Mouse (Mus musculus) heart, adult 9 months (tissue): Measurements from ENCODE around the gene Ltbp4.

Source experiments
- DNase-seq, 2 experiments: peaks; one replicate each; pipeline ENCODE4 v3.0.0; 2022; ENCODE audit warnings: low spot score in 2 of 2

Ltbp4 gene

DNA sequence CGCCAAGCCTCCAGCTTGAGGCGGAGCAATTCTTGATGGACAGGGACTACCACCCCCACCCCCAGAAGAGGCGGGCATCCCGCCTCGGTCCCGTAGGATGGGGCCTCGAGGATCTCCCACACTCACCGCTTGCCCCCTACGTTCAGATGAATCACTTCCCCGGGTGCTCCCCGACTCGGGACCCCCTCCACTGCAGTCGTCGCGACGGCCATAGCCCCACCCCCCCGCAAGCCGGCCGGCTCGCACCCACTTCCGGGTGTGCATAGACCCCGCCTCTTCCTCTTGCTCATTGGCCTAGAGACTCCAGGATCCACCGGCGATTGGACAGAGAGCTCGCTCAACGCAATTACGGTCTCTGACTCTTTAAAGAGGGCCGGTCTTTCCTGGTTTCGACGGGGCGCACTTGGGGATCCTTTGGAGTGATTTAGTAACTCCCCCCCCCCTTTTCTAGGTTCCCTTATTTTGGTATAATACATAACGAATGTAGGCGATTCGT lies 18.3 kb upstream of the Ltbp4 start, which contains the start of gene Shkbp1:
Gene Shkbp1 (minus strand): TSS at position 275 of the 496 bp plus-strand sequence.
- DNase-seq = peak; percentile 88 to 93

DNA sequence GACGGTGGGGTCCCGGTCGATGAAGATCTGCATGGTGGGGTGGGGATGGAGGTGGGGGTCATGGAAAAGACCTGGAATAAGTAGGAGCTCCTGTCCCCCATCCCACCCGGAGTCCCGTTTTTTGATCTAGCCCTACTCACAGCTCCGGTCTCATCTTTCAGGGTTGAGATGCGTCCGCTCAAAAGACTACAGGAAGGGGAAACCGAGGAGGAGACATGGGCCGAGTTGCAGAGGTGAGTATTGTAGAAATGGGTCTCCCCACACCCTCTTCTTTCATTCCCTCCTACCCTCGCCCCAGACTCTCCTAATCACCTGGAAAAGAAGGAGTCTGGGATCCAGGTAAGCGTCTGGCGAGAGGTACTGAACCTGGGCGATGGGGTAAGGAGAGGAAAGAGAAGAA lies 17.8 kb upstream of the Ltbp4 start:
- DNase-seq = no peak

DNA sequence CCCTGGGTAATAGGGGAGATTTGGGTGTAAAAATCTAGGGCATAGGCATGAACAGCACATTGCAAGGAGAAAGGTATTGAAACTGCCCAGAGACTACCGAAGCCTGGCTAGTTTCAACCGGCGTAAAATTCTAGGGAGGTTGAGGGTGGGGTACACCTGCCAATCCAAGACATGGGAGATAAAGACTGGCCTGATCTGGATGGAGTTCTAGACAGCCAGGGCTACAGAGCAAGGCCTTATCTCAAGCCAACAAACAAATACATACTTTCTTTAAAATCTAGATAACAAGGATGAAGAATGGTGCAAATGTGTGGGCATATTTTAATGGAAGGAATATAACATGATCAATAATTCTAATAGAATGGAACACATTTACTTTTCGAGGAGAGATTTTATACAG lies 17.3 kb upstream of the Ltbp4 start:
- DNase-seq = no peak

DNA sequence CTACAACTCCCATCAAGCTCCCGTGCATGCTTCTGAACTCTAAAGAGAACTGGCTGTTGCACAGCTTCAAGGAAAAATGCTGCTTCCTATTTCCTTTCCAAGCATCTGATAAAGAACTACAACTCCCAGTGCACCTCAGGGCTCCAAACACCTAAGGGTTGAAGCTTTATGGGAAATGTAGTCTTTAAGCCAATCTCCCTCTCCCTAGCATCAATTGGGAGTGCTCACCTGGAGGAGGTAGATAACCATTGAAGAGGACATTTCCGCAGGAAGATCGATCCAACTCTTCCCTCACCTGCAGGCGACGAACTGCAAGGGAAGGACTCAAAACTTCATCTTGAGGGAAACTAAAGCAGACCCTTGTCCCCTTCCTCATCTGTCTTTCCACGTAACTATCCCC lies 16.7 kb upstream of the Ltbp4 start:
- peak; percentile 47 to 66 for DNase-seq

DNA sequence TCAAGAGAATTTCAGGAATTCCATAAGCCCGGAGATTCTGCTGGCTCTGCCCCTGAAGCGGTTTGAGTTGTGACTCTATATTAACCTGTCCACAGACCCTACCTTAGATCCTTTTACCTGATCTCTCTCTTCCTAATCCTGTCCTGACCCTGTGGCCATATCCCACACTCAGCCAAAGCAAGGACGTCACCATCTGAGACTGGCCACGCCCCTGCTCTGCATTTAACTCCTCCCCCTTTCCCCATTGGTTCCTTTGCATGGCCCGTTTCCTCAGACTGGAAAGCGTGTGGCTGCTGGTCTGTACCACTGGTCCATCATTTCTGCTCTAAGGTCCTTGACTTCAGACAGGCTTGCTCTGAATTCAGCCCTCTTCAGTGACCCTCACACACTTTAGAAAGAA lies 8.0 kb upstream of the Ltbp4 start:
- no peak for DNase-seq

DNA sequence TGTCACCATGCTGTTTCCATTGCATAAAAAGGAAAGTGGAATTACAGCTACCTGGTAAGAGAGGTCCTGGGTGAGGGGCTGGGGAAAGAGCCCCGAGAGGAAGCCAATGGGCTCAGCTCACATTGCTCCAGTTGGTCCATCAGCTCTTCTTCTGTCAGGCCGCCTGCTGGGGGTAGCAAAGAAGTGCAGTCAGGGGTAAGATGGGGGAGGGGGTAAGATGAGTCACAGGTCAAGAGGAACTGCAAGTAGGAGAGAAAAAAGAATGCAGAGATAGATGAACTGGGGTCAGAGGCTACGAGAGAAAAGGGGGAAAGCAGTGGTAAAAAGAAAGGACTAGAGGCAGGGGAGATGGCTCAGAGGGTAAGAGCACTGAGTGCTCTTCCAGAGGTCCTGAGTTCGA lies 5.1 kb upstream of the Ltbp4 start:
- DNase-seq = no peak

DNA sequence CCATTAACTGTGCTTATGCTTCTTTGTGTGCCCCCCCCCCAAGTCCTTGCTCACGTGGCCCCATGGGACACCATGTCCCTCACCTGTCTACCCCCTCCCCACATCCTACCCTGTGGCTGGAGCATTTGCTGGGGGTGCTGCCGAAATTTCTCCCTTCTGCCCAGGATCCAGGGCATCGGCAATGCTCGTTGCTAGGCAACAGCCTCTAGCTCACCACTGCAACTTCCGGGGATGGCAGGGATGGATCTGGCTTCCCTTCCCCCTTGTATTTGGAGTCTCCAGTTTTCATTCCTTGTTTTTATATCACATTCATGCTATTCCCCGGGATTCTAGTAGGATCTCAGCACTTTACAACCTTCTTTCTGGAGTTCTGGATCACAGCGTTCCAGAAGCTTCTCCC lies 2.0 kb upstream of the Ltbp4 start:
- DNase-seq = no peak

DNA sequence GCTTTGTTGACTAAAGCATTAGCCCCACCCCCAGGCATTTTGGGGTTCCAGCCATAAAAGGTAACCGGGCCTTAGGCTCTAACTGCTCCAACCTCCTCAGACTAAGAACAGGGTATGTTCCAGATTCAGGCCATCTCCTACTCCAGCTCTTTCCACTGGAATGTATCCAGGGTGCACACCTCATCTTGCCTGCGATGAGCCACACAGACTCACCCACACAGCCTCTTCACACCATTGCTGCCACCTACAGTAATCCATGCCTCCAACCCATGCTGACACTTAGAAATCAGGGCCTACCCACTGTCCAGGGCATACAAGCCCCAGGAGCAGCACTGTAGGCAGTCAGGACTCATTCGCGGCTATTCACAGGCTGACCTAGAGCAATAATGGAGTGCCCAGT lies 1.6 kb upstream of the Ltbp4 start:
- DNase-seq = no peak

DNA sequence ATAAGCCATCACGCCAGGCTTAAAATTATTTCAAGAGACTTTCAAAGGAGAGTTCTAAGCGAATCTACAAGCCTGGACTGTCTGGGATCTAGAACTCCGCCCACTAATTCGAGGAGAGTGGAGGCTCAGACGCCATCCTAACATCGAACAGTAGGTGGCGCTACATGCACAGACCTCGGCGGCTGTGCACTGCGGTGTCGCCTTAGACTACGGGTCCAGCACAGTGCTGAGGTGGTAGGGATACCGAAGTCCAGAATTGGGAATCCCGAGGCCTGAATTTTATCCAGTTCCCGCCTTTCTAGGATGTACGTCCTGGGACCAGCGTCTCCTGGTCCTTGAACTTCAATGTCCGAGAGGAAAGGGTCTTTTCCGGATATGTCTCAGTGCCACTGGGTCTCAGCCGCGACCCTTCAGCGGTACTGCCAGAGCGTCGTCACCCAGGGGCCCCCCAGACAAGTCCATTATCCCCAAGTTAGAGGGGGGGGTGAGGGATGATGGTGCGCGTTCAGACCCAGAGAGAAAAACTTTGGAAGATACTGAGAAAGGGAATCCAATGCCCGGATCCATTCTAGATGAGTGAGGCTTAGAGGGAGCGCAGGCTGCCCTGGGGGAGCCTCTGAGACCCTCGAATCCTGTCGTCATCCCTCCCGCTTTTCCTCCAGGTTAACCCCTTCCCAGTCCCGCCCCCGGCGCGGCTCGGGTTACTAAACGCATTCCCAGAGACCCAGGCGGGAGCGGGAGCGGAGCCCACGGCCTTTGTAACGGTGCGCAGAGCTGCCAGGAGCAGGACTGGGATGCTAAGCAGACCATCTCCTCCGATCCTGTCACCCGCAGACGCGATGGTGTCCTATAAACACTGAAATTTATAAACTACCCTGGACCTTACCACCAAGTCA lies 1.3 kb downstream of the Ltbp4 start:
- peak; percentile 85 to 92 for DNase-seq

DNA sequence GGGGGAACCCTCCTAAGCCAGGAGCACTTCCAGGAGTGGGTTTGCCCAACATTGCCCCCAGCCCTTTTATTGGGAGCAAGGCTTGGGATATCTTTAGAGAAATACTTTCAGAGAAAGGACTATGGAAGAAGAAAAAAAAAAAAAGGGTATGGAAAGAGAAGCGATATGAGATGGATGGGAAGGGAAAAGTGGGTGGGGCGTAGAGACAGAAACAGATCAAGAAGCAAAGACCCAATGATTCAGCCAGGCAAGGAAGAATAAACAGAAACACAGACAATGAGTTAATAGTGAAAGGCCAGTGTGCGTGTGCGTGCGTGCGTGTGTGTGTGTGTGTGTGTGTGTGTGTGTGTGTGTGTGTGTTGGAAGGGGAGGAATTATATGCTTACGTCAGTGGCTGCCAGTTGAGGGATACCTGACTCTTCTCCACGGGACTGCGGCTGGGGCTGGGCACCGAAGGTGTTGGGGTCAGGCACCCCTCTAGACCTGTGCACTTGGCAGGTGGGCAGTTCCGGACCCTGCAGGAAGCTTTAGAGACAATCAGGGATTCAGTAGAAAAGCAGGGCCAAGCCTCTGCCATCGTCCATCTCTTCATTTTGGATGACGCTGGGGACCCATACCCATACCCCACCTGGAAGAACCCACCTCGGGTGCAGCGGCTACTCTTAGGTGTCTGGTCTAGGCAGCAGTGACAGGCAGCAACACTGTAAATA lies 2.3 kb downstream of the Ltbp4 start:
- peak in 1 of 2 experiments; percentile 31 for DNase-seq

DNA sequence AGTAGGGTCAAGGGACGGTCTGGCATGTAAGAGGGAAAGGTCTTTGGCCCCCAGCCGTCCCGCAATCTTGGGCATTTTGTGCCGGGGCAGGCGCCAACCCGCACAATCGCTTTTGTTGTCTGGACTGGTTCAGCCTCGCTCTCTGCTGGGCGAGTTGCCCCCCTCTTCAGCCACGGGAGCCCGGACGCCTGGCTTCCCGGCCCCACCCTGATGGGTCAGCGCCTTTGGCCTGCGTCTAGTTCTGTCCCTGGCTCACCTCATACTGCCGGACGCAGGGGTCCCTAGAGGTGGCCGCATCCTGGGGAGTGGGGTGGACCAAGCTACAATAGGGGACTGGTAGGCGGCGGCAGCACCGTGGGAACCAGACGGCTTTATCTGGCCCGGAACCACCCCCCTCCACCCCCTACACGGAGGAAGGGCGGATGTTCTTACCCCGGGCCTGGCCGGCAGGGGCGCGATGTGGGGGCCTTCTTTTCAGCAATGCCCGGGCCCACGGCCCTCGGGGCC lies 3.0 kb downstream of the Ltbp4 start:
- peak; percentile 88 to 91 for DNase-seq

DNA sequence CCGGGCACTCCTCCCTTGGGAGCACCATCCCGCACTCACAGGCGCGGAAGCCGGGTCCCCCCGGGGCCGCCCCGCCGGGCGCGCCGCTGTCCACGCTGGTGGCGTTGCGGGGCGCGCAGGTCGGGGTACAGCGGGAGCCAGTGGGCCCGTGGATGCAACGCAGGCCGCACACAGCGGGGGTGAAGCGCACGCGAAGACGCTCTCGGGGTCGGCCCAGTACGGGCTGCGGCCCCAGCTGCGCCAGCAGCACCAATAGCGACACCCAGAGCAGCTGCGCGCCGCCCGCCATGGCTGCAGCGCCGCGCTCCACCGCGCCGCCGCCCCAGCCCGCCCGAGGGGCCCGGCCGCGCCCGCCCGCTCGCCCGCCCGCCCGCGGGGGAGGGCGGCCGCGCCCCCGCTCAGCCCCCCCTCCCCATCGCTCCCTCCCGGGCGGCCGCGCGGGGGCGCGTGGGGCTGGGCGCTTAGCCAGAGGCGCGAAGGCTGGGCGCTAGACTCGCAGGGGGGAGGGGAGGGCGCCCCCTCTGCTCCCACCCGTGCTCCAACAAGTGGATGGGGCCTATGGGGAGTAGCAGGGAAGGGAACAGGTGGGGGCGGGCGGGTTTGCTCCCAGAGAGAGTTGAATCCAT lies 4.1 kb downstream of the Ltbp4 start:
- DNase-seq = peak; percentile 59 to 67

DNA sequence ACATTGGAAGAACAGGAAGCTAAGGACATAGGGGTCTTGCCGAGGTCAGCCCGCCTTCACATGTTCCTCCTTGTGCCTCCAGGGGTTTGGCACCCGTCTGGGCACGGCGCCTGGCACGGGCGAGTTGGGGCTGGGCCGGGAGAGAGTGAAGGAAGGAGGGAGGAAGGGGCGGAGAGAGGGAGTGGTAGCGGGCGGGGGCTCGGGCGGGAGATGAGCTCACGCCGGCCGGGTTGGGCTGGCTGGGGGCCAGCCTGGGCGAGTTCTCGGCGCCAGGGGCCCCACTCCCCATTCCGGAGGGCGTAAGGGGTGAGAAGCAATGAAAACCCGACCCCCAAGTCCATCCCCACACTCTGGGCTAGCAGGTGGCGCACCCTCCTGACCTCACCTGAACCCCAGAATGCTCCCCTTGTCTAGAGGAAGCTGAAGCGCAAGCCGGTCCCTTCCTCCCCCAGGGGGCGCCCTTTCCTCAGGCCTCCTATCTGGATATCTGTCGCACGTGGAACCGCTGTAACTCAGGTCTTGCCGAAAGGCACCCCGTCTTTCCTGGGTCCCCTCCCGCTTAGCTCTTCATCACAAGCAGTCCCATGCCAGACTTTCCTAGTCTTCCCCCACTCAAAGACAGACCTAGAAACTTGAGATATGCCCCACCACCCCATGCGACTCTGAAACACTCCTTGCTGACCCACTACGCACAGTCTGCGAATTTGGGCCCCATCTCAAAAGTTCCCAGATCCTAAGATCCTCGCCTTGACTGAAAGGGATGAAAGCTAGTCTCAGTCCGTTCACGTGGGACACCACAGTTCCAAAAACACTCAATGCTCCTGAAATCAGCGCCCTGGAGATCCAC lies 4.9 kb downstream of the Ltbp4 start:
- peak; percentile 91 to 94 for DNase-seq

DNA sequence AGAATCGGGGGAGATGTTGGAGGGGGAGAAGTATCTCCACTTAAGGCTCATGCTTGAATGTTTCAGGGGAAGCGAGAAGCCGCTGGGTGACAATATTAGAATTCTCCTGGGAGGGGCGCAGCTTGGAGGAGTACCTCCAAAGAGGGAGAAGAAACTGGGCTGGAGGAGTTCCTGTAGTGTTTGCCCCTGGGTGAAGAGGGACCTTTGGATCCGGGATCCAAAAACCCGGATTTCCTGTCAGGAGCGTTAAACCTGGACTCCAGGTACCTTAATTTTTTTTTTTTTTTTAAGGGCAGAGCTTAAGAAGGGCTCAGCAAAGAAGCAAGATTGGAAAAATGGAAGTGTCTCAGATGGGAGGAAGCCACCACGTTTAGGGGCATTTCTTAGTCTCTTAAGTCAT lies 5.6 kb downstream of the Ltbp4 start:
- DNase-seq = peak in 1 of 2 experiments; percentile 41

DNA sequence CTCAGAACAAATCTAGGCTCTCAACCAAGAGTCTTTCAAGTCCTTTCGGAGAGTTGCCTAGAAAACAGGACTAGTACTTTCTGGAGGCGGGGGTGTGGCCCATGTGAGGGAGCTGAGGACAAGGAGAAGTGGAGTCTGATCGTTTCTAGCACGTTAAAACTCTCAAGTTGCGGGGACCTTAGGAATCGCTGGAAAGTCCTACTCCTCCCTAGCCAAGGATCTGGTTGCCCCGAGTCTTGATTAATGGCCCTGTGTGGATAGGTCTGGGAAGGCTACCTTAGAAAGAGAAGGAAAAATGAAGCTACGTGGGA lies 6.0 kb downstream of the Ltbp4 start:
- no peak for DNase-seq

DNA sequence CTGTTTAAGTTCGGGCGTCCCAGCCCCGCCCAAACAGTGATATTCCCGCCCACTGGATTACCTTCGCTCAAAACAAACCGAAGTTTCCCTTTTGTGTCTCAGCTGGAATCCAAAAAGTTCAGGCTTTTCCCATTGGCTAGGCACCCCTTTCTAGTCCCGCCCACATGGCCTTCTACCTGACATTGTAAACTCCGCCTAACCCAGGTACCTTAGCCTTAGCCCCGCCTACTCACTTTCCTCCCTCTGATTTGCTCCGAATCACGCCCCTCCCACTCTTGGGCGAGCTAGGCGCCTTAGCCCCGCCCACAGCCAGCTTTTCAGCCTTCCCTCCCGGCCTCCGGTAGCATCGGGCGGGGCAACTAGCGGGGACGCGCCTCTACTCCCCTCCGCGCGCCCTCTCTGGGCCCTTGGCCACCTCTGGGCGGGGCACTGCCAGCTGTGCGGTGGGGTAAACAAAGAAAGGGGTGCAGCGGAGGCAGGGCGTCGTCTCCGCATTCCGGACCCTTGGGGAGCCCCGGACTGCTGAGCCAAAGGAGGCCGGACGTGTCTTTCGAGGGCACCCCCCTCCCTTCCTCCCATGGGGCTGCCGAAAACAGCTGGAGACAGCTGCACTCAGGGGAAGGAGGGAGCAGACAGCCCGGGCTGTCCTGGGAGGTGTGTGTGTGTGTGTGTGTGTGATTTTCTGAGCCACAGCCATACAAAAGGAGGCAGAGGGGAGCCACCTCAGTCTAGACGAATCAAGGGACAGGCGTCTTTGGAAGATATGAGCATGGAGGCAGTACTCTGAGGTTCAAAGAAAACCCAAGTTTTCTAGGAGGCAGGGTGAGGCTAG lies 6.6 kb downstream of the Ltbp4 start:
- DNase-seq = peak; percentile 97 to 98

DNA sequence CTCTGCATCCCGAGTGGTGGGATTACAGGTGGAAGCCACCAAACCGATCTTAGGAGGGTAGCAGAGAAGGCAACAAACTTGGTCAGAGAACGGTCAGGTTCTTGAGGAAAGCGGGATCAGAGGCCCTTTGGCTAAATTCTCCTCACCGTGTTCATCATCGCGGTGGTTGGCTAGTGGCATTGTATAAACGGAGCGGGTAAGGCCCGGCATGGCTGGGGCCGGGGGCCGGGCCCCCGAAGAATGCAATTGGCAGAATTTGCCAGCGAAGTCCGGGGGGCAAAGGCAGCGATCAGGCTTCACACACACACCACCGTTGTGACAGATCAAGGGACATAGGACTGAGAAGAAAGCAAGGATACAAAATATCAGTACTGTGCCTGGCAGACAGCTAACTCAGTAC lies 7.5 kb downstream of the Ltbp4 start:
- DNase-seq = no peak

DNA sequence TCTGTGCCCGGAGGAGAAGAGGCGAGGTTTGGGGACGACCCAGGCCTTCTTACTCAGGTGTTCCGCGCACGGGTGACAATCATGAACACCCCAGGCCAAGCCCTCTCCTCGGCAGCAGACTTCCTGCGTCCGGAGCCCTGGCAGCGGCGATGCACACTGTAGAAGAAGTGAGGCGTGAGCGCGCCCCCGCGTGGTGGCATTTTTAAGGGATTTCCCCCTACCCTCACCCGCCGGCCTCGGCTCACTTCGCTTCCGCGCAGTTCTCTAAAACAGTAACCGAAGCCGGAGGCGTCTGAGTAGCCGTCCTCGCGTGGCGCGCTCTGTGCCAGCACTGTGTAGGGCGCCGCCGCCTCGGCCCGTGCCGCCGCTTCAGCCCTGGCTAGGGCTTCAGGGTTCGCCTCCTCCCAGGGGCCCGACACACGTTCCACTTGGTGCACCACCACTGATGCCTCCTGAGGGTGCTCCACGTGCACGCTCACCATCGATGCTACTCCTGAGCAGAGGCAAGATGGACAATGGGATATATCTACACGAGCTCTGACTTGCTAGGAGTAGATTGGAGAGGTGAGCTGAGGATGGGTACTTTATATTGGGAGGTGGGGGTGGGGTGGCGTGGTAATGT lies 8.1 kb downstream of the Ltbp4 start:
- DNase-seq = peak; percentile 80 to 82

DNA sequence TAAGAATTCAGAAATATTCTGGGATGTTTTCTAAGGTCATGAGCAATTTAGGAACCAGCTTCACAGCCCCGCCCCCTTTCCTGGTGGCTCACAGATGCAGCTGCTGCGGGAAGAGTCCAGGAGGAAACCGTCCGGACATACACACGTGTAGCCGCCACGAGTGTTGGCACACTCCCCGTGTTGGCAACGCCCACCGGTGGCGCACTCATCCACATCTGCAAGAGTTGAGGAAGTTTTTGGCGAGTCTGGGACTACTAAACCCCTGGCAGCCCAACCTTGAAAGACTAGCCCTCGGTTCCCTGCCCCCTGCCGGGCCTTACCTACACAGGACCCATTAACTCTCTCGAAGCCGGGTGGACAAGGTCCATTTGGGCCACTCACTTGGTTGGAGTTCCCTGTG lies 8.8 kb downstream of the Ltbp4 start:
- DNase-seq = peak; percentile 83 to 87

DNA sequence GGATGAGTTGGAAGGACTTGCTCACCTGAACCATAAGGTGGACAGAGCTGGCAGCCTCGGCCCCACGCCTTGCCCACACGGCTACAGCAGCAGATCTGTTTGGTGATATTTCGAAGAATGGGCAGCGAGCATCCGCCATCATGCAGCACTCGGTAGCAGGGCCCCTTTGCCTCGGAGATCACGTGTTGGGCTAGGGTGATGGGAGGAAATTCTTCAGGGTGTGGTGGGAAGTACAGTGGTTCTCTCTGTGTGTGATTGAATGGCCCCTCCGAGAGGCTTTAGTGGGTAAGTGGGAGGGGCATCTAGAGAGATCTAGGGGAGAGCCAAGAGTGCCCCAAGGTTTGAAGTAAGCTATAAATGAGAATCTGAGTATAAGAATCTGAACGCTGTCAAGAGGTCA lies 9.3 kb downstream of the Ltbp4 start:
- DNase-seq = peak in 1 of 2 experiments; percentile 73
